Mouse (Mus musculus) liver, adult 2 months (tissue): ENCODE measurements around the gene Cyp4f40.

Experiments
- CTCF ChIP-seq: fragments of 200-500 bp; IDR thresholded peaks from 2 replicates; pipeline ENCODE4 v1.5.1; 2011; ENCODE audit warnings: low read depth, low read length, control low read depth
- POLR2A ChIP-seq: fragments of 200-500 bp; IDR thresholded peaks from 2 replicates; pipeline ENCODE4 v1.6.1; 2011; ENCODE audit warnings: low read length, control low read depth; ENCODE audit not compliant: insufficient read depth; ENCODE audit errors: extremely low read depth

DNA sequence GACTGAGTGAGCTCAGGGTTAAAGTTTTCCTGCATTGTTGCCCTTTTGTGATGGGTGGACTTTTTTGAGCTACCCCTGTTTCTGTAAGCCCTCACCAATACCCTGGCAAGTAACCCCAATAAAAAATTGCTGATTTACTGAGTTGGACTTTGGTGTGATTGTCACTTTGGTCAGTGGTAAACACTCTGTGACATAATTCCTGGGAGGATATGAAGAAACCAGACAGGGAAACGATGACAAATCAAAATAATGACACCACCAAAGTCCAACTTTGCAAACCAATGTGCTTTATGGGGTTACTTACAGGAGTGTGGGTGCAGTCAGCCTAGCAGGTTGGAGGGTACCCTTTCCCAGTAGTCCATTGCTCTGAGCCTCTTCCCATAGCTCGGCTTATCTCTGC is 21.5 kb upstream of the Cyp4f40 start:
- TF ChIP-seq POLR2A (no peak), CTCF (no peak)
